Mouse (Mus musculus): ENCODE measurements around the gene Slc9a9. TPM values are rescaled to one million over a fixed set of nuclear protein-coding genes. Genes with fewer than 3 reads are reported as not detected.

The Slc9a9 gene
- polyA plus RNA-seq, 1 experiment from 2014 or later, result 4.9 TPM

DNA sequence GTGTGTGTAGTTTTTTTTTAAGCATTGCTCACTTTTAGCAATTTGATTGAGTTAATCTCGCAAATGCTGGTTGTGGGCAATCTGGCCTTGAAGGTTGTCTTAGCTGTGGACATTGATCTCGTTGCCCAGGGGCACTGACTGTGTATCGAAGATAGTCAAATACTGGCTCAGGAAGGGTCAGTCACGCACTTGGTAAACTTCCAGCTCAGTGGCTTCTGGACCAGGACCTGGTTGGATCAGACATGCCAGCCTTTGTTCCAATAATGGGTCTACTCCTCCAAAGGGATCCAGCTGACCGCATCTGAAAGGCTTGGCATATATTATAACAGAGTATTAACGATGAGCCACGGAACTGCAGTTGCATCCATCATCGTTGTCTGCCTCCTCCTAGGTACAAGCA is 489.2 kb downstream of the Slc9a9 start:
- H3K27me3 ChIP-seq, result no peaks in the 10 kb centered on the region
- H3K4me1 ChIP-seq, result no peaks in the 10 kb centered on the region
- no peak overlapping the region for H3K27ac ChIP-seq
- H3K36me3 ChIP-seq, result no peaks in the 10 kb centered on the region
- no peak for ATAC-seq (ENCODE audit: low FRiP score)
- no peak overlapping the region for H3K9ac ChIP-seq
- 79% methylated on average over 8 of the region's 8 CpGs for WGBS
- no peak overlapping the region for H3K4me2 ChIP-seq (replicated peaks)
- H3K9me3 ChIP-seq (replicated peaks), result no peaks in the 10 kb centered on the region
- H3K4me3 ChIP-seq, result no peak overlapping the region

DNA sequence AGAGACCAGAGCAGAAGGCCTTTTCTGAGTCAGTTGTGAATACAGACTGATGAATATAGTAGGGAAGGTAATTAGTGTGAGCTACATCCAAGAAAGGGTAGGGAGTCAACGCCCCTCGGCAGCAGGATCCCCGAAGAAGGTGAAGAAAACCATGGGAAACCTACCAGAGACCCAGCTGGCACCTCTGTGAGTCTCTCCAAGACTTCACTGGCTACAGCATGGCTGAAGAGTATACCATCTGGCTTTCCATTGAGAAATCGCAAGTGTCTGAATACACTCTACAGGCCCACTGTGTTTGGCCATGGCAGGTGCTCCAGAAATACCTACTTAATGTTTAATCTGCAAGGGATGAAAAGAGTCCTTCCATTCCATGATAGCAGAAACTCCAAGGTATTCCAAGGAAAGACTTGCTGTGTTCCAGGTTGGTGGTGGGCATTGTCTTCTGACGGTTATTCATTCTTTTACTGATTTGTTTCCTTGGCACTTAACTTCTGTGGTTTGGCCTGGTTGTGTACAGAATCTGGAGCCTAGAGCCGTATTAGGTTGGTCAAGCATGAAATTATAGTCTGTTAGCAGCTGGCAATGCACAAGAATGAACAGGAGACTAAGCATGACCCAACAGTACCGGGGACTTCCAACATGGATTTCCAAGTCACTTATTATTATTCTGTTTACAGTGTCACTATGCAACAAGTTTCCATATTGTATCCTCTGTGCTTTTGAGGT is 491.0 kb downstream of the Slc9a9 start:
- no peaks in the 10 kb centered on the region for H3K36me3 ChIP-seq
- H3K9ac ChIP-seq, result no peak overlapping the region
- WGBS, result 90% methylated on average over 7 of the region's 7 CpGs
- no peaks in the 10 kb centered on the region for H3K9me3 ChIP-seq (replicated peaks)
- no peaks in the 10 kb centered on the region for H3K27me3 ChIP-seq
- ATAC-seq (ENCODE audit: low FRiP score), result no peak
- H3K4me2 ChIP-seq (replicated peaks), result no peak overlapping the region
- no peak overlapping the region for H3K27ac ChIP-seq
- H3K4me3 ChIP-seq, result no peak overlapping the region
- no peaks in the 10 kb centered on the region for H3K4me1 ChIP-seq

- no peak for ATAC-seq (ENCODE audit: low FRiP score)
- 67% methylated on average over 2 of the region's 2 CpGs for WGBS
Measured at GRCm38 (mm10) chr9:95161699-95162098, 492.0 kb downstream of the Slc9a9 start.

GRCm38 (mm10) chr9:95166224-95166623 is 496.5 kb downstream of the Slc9a9 start:
- Histone ChIP-seq H3K4me2 (replicated peaks) (no peak overlapping the region), H3K36me3 (no peaks in the 10 kb centered on the region), H3K27me3 (no peaks in the 10 kb centered on the region), H3K9ac (no peak overlapping the region), H3K4me1 (no peaks in the 10 kb centered on the region), H3K9me3 (replicated peaks) (no peaks in the 10 kb centered on the region), H3K4me3 (no peak overlapping the region), H3K27ac (no peak overlapping the region)
- WGBS, result 90% methylated on average over 4 of the region's 4 CpGs
- ATAC-seq (ENCODE audit: low FRiP score), result no peak

More at GRCm38 (mm10) chr9:95161699-95162098, 492.0 kb downstream of the Slc9a9 start:
- Histone ChIP-seq H3K27me3 (no peaks in the 10 kb centered on the region), H3K4me1 (no peaks in the 10 kb centered on the region), H3K27ac (no peak overlapping the region), H3K4me3 (no peak overlapping the region), H3K4me2 (replicated peaks) (no peak overlapping the region), H3K36me3 (no peaks in the 10 kb centered on the region), H3K9me3 (replicated peaks) (no peaks in the 10 kb centered on the region), H3K9ac (no peak overlapping the region)

DNA sequence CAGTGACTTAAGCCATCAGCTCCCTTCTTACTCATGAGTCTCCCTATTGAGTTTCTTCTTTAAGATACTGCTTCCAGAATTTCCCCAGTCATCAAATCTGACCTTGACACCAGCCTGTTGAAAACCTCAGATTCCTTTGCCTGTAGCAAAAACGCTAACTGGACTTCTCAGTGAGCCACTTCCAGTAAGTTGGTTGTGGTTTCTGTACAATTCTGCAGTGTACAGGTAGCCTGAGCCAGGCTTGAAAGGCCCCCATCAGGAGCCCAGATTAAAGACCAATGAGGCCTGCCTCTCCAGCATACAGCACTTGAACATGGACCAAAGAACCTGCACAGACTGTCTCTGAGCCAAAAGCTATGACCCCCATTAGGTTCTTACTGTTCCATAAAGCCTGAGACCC is 498.1 kb downstream of the Slc9a9 start:
- Histone ChIP-seq H3K9ac (no peak overlapping the region), H3K36me3 (no peaks in the 10 kb centered on the region), H3K27me3 (no peaks in the 10 kb centered on the region), H3K4me1 (no peaks in the 10 kb centered on the region), H3K4me2 (replicated peaks) (no peak overlapping the region), H3K4me3 (no peak overlapping the region), H3K27ac (no peak overlapping the region), H3K9me3 (replicated peaks) (no peaks in the 10 kb centered on the region)
- no peak for ATAC-seq (ENCODE audit: low FRiP score)
- WGBS, result 71% methylated on average over 1 of the region's 1 CpGs

GRCm38 (mm10) chr9:95168487-95169008 is 498.8 kb downstream of the Slc9a9 start:
- Histone ChIP-seq H3K36me3 (no peaks in the 10 kb centered on the region), H3K4me3 (no peak overlapping the region), H3K27me3 (no peaks in the 10 kb centered on the region), H3K9ac (no peak overlapping the region), H3K4me2 (replicated peaks) (no peak overlapping the region), H3K4me1 (no peaks in the 10 kb centered on the region), H3K27ac (no peak overlapping the region), H3K9me3 (replicated peaks) (no peaks in the 10 kb centered on the region)
- WGBS, result 83% methylated on average over 13 of the region's 13 CpGs
- ATAC-seq (ENCODE audit: low FRiP score), result no peak

GRCm38 (mm10) chr9:95178170-95178569 is 508.5 kb downstream of the Slc9a9 start:
- H3K4me2 ChIP-seq (replicated peaks), result no peak overlapping the region
- H3K27me3 ChIP-seq, result no peaks in the 10 kb centered on the region
- H3K27ac ChIP-seq, result no peak overlapping the region
- WGBS, result 92% methylated on average over 3 of the region's 3 CpGs
- H3K4me3 ChIP-seq, result no peak overlapping the region
- no peaks in the 10 kb centered on the region for H3K9me3 ChIP-seq (replicated peaks)
- H3K36me3 ChIP-seq, result no peaks in the 10 kb centered on the region
- no peak overlapping the region for H3K9ac ChIP-seq
- peaks cover 5% of the 10 kb centered on the region; the same call in 1 of the 2 replicates for H3K4me1 ChIP-seq
- ATAC-seq (ENCODE audit: low FRiP score), result no peak

GRCm38 (mm10) chr9:95180005-95180404 is 510.3 kb downstream of the Slc9a9 start:
- Histone ChIP-seq H3K9ac (no peak overlapping the region), H3K9me3 (replicated peaks) (no peaks in the 10 kb centered on the region), H3K4me2 (replicated peaks) (no peak overlapping the region), H3K4me3 (no peak overlapping the region), H3K27ac (no peak overlapping the region), H3K4me1 (peaks cover 5% of the 10 kb centered on the region; the same call in 1 of the 2 replicates), H3K36me3 (no peaks in the 10 kb centered on the region), H3K27me3 (no peaks in the 10 kb centered on the region)
- 89% methylated on average over 2 of the region's 2 CpGs for WGBS
- no peak for ATAC-seq (ENCODE audit: low FRiP score)

GRCm38 (mm10) chr9:95180569-95180968 is 510.9 kb downstream of the Slc9a9 start:
- 77% methylated on average over 4 of the region's 4 CpGs for WGBS
- H3K4me3 ChIP-seq, result no peak overlapping the region
- no peak for ATAC-seq (ENCODE audit: low FRiP score)
- H3K27ac ChIP-seq, result no peak overlapping the region
- H3K9me3 ChIP-seq (replicated peaks), result no peaks in the 10 kb centered on the region; the same call in 1 of the 2 replicates
- H3K27me3 ChIP-seq, result no peaks in the 10 kb centered on the region
- H3K4me2 ChIP-seq (replicated peaks), result no peak overlapping the region
- no peak overlapping the region for H3K9ac ChIP-seq
- peaks cover 5% of the 10 kb centered on the region; the same call in 1 of the 2 replicates for H3K4me1 ChIP-seq
- H3K36me3 ChIP-seq, result no peaks in the 10 kb centered on the region

DNA sequence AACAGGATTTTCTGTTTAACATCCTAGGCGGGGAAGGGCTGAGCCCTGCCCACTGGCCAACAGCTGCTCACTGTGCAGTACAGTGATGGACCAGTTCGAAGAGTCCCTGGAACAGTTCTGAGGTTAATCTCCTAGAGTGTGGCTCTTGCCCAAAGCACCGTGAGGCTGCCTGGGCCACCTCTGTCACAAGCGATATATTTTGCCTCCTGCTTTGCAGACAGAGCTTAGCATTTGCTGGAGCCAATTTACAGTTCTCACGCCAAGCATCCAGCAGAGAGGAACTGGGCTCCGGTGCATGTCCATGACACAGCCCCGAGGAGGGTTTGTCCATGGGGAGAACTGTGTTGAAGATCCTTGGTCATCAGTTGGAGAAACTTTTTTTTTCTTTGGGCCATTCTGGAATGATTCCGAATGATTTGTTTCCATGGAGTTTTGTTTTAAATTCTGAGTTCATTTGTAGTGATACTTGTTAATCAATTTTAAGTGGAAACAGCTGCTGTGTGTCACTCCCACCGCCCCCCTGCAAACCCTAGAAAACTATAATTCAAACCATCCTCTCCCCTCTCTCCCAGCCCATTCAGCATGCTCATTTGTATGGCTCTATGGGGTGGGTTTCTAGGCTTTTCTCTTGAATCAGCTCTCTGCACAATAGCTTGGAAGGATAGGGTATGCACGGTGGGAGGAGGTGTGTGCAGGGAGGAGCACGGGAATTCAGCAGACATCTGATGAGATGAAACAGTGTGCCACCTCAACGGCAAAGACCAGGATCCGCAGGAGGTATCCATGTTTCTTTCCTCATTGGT is 511.7 kb downstream of the Slc9a9 start:
- H3K4me3 ChIP-seq, result no peak overlapping the region
- H3K9me3 ChIP-seq (replicated peaks), result no peaks in the 10 kb centered on the region; the same call in 1 of the 2 replicates
- 55% methylated on average over 13 of the region's 13 CpGs for WGBS
- no peak overlapping the region for H3K27ac ChIP-seq
- ATAC-seq (ENCODE audit: low FRiP score), result no peak
- no peaks in the 10 kb centered on the region for H3K27me3 ChIP-seq
- no peak overlapping the region for H3K4me2 ChIP-seq (replicated peaks)
- H3K36me3 ChIP-seq, result no peaks in the 10 kb centered on the region
- no peak overlapping the region for H3K9ac ChIP-seq
- peaks cover 5% of the 10 kb centered on the region; the same call in 1 of the 2 replicates for H3K4me1 ChIP-seq

DNA sequence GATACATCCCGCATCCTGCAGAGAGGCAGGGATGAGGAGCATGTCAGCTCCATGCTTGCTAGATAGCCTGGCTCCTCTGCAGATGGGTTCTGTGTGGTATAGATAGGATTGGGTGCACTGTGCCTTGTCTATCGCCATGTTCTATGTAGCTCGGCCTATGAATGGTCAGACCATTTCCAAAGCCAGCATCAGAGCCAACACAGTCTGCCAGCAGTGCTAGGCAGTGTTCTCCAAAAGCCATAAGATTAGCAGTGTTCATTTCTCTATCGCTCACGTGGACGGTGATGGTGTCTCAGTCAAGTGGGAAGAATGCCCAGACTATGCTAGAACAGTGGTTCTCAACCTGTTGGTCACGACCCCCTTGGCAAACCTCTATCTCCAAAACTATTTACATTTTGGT is 512.6 kb downstream of the Slc9a9 start:
- H3K9ac ChIP-seq, result no peak overlapping the region
- no peaks in the 10 kb centered on the region; the same call in 1 of the 2 replicates for H3K9me3 ChIP-seq (replicated peaks)
- H3K4me3 ChIP-seq, result no peak overlapping the region
- no peaks in the 10 kb centered on the region for H3K36me3 ChIP-seq
- H3K27me3 ChIP-seq, result no peaks in the 10 kb centered on the region
- peaks cover 5% of the 10 kb centered on the region; the same call in 1 of the 2 replicates for H3K4me1 ChIP-seq
- no peak overlapping the region for H3K27ac ChIP-seq
- H3K4me2 ChIP-seq (replicated peaks), result no peak overlapping the region
- WGBS, result 91% methylated on average over 7 of the region's 7 CpGs
- ATAC-seq (ENCODE audit: low FRiP score), result no peak

GRCm38 (mm10) chr9:95184453-95184852 is 514.7 kb downstream of the Slc9a9 start:
- H3K9me3 ChIP-seq (replicated peaks), result no peaks in the 10 kb centered on the region; the same call in 1 of the 2 replicates
- H3K4me2 ChIP-seq (replicated peaks), result no peak overlapping the region
- H3K36me3 ChIP-seq, result no peaks in the 10 kb centered on the region
- H3K4me3 ChIP-seq, result no peak overlapping the region
- WGBS, result 60% methylated on average over 5 of the region's 5 CpGs
- H3K27ac ChIP-seq, result no peak overlapping the region
- no peak overlapping the region for H3K9ac ChIP-seq
- no peaks in the 10 kb centered on the region for H3K27me3 ChIP-seq
- peaks cover 5% of the 10 kb centered on the region; the same call in 1 of the 2 replicates for H3K4me1 ChIP-seq
- no peak for ATAC-seq (ENCODE audit: low FRiP score)
